Mouse (Mus musculus): Measurements from ENCODE around the gene Homer1. TPM values are rescaled to one million over a fixed set of nuclear protein-coding genes. Genes with fewer than 3 reads are reported as not detected.

Homer1 gene
- polyA plus RNA-seq, 1 experiment from 2014 or later, result 19.5 TPM

DNA sequence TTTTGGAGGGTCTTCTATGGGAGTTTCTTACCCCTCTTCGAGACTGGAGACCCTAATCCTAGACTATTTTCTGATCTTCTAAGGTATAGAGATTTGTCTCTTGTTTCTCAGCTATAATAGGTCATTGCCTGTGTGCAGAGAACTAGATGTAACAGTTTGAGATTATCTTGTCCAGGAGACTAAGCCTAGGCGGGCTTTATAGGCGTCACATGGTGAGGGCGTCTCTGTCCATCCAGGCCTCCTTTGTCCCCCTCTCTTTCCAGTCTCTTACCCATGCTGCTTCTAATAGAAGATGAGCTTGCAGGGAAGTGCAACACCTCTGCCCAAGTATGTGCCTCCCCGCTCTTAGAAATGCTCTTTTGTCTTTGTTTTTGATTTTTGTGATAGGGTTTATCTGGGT is 83.7 kb downstream of the Homer1 start:
- H3K9ac ChIP-seq, result no peak overlapping the region
- H3K4me3 ChIP-seq, result no peak overlapping the region
- H3K4me1 ChIP-seq, result no peaks in the 10 kb centered on the region
- no peak overlapping the region for H3K4me2 ChIP-seq (replicated peaks)
- no peak overlapping the region for H3K27ac ChIP-seq
- 95% methylated on average over 5 of the region's 5 CpGs for WGBS
- no peak for ATAC-seq (ENCODE audit: low FRiP score)
- no peaks in the 10 kb centered on the region for H3K27me3 ChIP-seq
- no peaks in the 10 kb centered on the region for H3K36me3 ChIP-seq
- no peaks in the 10 kb centered on the region for H3K9me3 ChIP-seq (replicated peaks)

DNA sequence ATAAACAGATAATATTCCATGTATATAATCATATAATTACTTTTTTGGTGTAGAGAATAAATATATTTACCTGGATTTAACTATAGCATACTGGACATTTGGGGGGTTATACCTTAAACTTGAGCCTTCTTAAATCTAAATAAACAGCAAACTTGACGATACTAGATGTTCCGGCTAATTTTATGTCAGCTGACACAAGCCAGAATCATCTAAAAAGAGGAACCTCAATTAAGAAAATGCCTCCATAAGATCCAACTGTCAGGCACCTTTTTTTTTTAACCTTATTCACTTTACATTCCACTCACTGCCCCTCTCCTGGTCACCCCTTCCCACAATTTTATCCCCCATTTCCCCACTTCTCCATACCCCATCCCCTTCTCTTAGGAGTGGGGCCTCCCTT is 84.2 kb downstream of the Homer1 start:
- Histone ChIP-seq H3K4me1 (no peaks in the 10 kb centered on the region), H3K36me3 (no peaks in the 10 kb centered on the region), H3K27me3 (no peaks in the 10 kb centered on the region), H3K4me2 (replicated peaks) (no peak overlapping the region), H3K9ac (no peak overlapping the region), H3K9me3 (replicated peaks) (no peaks in the 10 kb centered on the region), H3K4me3 (no peak overlapping the region), H3K27ac (no peak overlapping the region)
- no peak for ATAC-seq (ENCODE audit: low FRiP score)
- WGBS, result 90% methylated on average over 2 of the region's 2 CpGs

GRCm38 (mm10) chr13:93384481-93384880 is 85.0 kb downstream of the Homer1 start:
- Histone ChIP-seq H3K4me1 (no peaks in the 10 kb centered on the region), H3K4me2 (replicated peaks) (no peak overlapping the region), H3K27ac (no peak overlapping the region), H3K36me3 (no peaks in the 10 kb centered on the region), H3K4me3 (no peak overlapping the region), H3K9ac (no peak overlapping the region), H3K27me3 (no peaks in the 10 kb centered on the region), H3K9me3 (replicated peaks) (no peaks in the 10 kb centered on the region)
- WGBS, result 74% methylated on average over 1 of the region's 1 CpGs
- no peak for ATAC-seq (ENCODE audit: low FRiP score)

DNA sequence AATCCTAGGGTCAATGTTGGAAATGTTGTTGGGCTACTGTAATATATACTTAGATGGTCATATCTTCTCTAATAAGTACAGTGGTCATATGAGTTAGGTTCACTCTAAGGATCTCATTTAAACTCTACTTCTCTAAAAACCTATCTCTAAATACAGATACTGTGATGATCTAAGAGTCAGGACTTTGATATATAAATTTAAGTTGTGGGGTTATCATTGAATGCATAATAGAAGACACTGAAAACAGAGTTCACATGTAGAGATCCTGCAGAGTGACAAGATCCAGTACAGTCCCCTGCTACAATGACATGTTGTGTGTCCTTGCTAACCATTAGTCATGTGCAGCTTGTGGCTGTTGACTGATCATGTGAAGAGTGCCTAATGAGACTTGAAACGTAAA is 85.7 kb downstream of the Homer1 start:
- H3K4me2 ChIP-seq (replicated peaks), result no peak overlapping the region
- WGBS, result 76% methylated on average over 1 of the region's 1 CpGs
- H3K4me3 ChIP-seq, result no peak overlapping the region
- H3K36me3 ChIP-seq, result no peaks in the 10 kb centered on the region
- no peaks in the 10 kb centered on the region for H3K4me1 ChIP-seq
- H3K9ac ChIP-seq, result no peak overlapping the region
- H3K9me3 ChIP-seq (replicated peaks), result no peaks in the 10 kb centered on the region
- ATAC-seq (ENCODE audit: low FRiP score), result no peak
- H3K27ac ChIP-seq, result no peak overlapping the region
- no peaks in the 10 kb centered on the region for H3K27me3 ChIP-seq

- H3K4me1 ChIP-seq, result no peaks in the 10 kb centered on the region
- 88% methylated on average over 5 of the region's 5 CpGs for WGBS
- ATAC-seq (ENCODE audit: low FRiP score), result no peak
Measured at GRCm38 (mm10) chr13:93387440-93387839, 88.0 kb downstream of the Homer1 start.

GRCm38 (mm10) chr13:93388594-93389241 is 89.3 kb downstream of the Homer1 start:
- no peaks in the 10 kb centered on the region for H3K9me3 ChIP-seq (replicated peaks)
- WGBS, result 81% methylated on average over 7 of the region's 7 CpGs
- H3K27me3 ChIP-seq, result no peaks in the 10 kb centered on the region
- peaks cover 4% of the 10 kb centered on the region; the same call in 1 of the 2 replicates for H3K36me3 ChIP-seq
- no peak overlapping the region for H3K4me2 ChIP-seq (replicated peaks)
- H3K4me3 ChIP-seq, result no peak overlapping the region
- no peak overlapping the region for H3K27ac ChIP-seq
- no peaks in the 10 kb centered on the region for H3K4me1 ChIP-seq
- H3K9ac ChIP-seq, result no peak overlapping the region
- no peak for ATAC-seq (ENCODE audit: low FRiP score)

More at GRCm38 (mm10) chr13:93387440-93387839, 88.0 kb downstream of the Homer1 start:
- Histone ChIP-seq H3K4me3 (no peak overlapping the region), H3K27me3 (no peaks in the 10 kb centered on the region), H3K9ac (no peak overlapping the region), H3K36me3 (peaks cover 4% of the 10 kb centered on the region; the same call in 1 of the 2 replicates), H3K4me2 (replicated peaks) (no peak overlapping the region), H3K27ac (no peak overlapping the region), H3K9me3 (replicated peaks) (no peaks in the 10 kb centered on the region)

DNA sequence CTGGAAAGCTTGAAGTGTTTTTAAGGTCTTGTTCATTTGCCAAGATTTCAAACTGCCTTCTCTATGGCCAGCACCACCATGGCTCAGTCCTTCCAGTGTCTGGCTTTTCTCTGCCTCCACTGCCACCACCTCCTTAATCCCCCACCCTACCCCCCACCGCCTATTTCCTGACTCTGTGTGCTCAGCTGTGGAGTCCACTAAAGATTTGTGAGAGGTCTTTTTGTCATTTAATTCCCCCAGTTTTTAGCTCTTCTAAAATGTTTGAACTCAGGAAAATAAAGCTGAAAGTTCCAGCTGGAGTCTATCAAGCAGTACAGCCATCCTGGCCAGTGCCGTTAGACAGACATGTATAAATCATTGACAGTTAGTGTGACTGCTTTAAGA is 89.8 kb downstream of the Homer1 start:
- Histone ChIP-seq H3K9me3 (replicated peaks) (no peaks in the 10 kb centered on the region), H3K27ac (no peak overlapping the region), H3K4me2 (replicated peaks) (no peak overlapping the region), H3K36me3 (peaks cover 5% of the 10 kb centered on the region; the same call in 1 of the 2 replicates), H3K4me3 (no peak overlapping the region), H3K4me1 (no peaks in the 10 kb centered on the region), H3K9ac (no peak overlapping the region), H3K27me3 (no peaks in the 10 kb centered on the region)
- WGBS, result 66% methylated on average over 2 of the region's 2 CpGs
- no peak for ATAC-seq (ENCODE audit: low FRiP score)

DNA sequence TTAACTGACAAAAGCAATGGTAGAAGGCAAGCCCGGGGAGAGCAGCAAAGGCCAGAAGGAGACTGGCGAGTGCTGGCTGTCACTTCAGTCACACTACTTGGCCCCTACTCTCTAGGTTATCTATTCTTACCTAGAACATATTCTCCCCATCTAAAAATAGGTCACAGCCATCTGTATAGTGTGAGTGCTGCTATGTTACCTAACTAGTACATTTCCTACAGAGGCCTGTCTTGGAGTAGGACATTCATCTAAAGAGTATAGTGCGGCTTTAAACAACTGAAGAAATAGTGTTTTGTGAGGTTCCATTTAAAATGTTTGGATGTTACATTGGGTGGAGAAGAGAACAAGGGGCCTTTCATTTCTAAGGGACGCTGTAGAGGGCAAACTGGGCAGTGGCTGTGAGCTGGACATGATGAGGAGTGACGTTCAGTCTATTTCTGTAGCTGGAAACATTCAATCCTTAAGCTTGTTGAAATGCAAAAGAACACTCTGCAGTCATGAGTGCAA is 100.3 kb downstream of the Homer1 start:
- no peak for ATAC-seq (ENCODE audit: low FRiP score)
- H3K9me3 ChIP-seq (replicated peaks), result no peaks in the 10 kb centered on the region
- H3K4me3 ChIP-seq, result no peak overlapping the region
- no peaks in the 10 kb centered on the region for H3K27me3 ChIP-seq
- peaks cover 33% of the 10 kb centered on the region for H3K36me3 ChIP-seq
- no peak overlapping the region for H3K4me2 ChIP-seq (replicated peaks)
- WGBS, result 86% methylated on average over 5 of the region's 5 CpGs
- H3K4me1 ChIP-seq, result no peaks in the 10 kb centered on the region
- no peak overlapping the region for H3K9ac ChIP-seq
- H3K27ac ChIP-seq, result no peak overlapping the region

GRCm38 (mm10) chr13:93401947-93402346 is 102.5 kb downstream of the Homer1 start:
- Histone ChIP-seq H3K9me3 (replicated peaks) (no peaks in the 10 kb centered on the region), H3K36me3 (peaks cover 22% of the 10 kb centered on the region), H3K27me3 (no peaks in the 10 kb centered on the region), H3K27ac (no peak overlapping the region), H3K4me2 (replicated peaks) (no peak overlapping the region), H3K4me1 (no peaks in the 10 kb centered on the region), H3K9ac (no peak overlapping the region), H3K4me3 (no peak overlapping the region)
- 92% methylated on average over 7 of the region's 7 CpGs for WGBS
- ATAC-seq (ENCODE audit: low FRiP score), result no peak

DNA sequence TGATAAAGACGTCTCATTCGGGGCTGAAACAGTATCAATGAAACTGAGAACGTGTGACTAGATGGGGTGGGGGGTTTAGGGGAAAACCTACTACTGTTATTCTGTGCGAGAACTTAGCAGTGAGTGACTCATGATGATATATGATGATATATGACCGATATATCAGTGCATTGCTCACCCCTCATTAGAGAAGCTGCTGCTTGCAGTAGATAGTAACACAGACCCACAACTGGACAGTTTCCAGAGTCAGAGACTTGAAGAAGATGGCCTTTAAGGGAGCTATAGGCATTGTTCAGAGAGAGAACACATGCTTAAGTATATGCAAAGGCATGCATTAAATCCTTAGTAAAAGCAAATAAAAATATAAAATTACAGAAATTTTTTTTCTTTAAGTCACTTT is 107.4 kb downstream of the Homer1 start:
- H3K4me2 ChIP-seq (replicated peaks), result no peak overlapping the region
- no peaks in the 10 kb centered on the region for H3K27me3 ChIP-seq
- no peaks in the 10 kb centered on the region for H3K4me1 ChIP-seq
- peaks cover 8% of the 10 kb centered on the region for H3K36me3 ChIP-seq
- WGBS, result 94% methylated on average over 5 of the region's 5 CpGs
- no peak for ATAC-seq (ENCODE audit: low FRiP score)
- H3K9ac ChIP-seq, result no peak overlapping the region
- H3K4me3 ChIP-seq, result no peak overlapping the region
- H3K27ac ChIP-seq, result no peak overlapping the region
- no peaks in the 10 kb centered on the region for H3K9me3 ChIP-seq (replicated peaks)

DNA sequence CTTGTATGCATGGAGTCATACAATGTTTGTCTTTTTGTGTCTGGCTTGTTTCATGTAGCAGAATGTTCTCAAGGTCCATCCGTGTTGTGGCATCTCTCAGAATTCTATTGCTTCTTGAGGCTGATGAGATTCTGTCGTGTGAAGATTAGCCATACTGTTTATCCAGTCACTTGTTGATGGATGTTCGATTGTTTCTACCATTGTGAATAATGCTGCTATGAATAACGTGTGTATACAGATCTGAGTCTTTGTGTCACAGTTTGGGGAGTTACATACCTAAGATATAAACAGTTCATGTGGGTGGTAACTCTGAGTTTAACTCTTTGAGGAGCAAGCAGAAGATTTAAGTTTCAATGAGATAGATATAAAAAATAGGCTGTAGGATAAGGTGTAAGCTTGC is 110.9 kb downstream of the Homer1 start:
- H3K27me3 ChIP-seq, result no peaks in the 10 kb centered on the region
- WGBS, result 88% methylated on average over 4 of the region's 4 CpGs
- H3K9ac ChIP-seq, result no peak overlapping the region
- ATAC-seq (ENCODE audit: low FRiP score), result no peak
- no peak overlapping the region for H3K4me2 ChIP-seq (replicated peaks)
- no peaks in the 10 kb centered on the region for H3K9me3 ChIP-seq (replicated peaks)
- H3K4me3 ChIP-seq, result no peak overlapping the region
- no peaks in the 10 kb centered on the region for H3K4me1 ChIP-seq
- peaks cover 6% of the 10 kb centered on the region; the same call in 1 of the 2 replicates for H3K36me3 ChIP-seq
- H3K27ac ChIP-seq, result no peak overlapping the region

DNA sequence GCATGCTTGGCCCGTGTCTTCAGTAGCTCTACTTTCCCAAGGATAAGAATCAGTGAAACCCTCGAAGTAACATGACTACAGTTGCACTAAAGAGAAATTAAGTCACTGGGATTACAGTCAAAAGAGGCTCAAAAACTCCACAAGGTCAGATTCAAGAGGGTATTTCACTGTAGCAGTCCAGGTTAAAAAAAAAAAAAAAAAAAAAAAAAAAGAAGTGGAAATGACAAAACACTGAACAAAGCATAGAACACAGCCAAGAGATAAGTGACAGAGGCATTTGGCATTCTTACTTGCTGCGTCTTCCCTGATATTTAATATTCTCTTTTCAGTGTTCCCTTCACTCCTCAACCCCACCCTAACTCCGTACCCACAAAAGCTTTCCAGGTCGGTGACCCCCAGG is 115.6 kb downstream of the Homer1 start:
- Histone ChIP-seq H3K27ac (no peak overlapping the region), H3K36me3 (no peaks in the 10 kb centered on the region), H3K4me1 (no peaks in the 10 kb centered on the region), H3K27me3 (no peaks in the 10 kb centered on the region), H3K4me3 (no peak overlapping the region), H3K9me3 (replicated peaks) (no peaks in the 10 kb centered on the region), H3K9ac (no peak overlapping the region), H3K4me2 (replicated peaks) (no peak overlapping the region)
- 94% methylated on average over 5 of the region's 5 CpGs for WGBS
- ATAC-seq (ENCODE audit: low FRiP score), result no peak

GRCm38 (mm10) chr13:93418292-93418691 is 118.9 kb downstream of the Homer1 start:
- Histone ChIP-seq H3K27ac (no peak overlapping the region), H3K9me3 (replicated peaks) (no peaks in the 10 kb centered on the region), H3K36me3 (no peaks in the 10 kb centered on the region), H3K4me2 (replicated peaks) (no peak overlapping the region), H3K4me3 (no peak overlapping the region), H3K9ac (no peak overlapping the region), H3K27me3 (no peaks in the 10 kb centered on the region), H3K4me1 (no peaks in the 10 kb centered on the region)
- 85% methylated on average over 2 of the region's 2 CpGs for WGBS
- no peak for ATAC-seq (ENCODE audit: low FRiP score)
